Mouse (Mus musculus) myocyte (in vitro differentiated cells): ENCODE data around the gene 2700081O15Rik. TPM values are rescaled to one million over a fixed set of nuclear protein-coding genes. Genes with fewer than 3 reads are reported as not detected.
A peak's percentile ranks its signal among the peaks of the same experiment; 100 is the strongest.

Experiments
- H3K27me3 ChIP-seq: one replicate; pipeline ENCODE4 v1.6.1; 2011; ENCODE audit not compliant: control insufficient read depth, insufficient read depth, insufficient read length
- H3K36me3 ChIP-seq: one replicate; pipeline ENCODE4 v1.6.1; 2011; ENCODE audit not compliant: control insufficient read depth, insufficient read depth
- H3K4me2 ChIP-seq: one replicate; pipeline ENCODE4 v1.6.1; 2011; ENCODE audit warnings: low read depth, control low read depth
- H3K4me3 ChIP-seq: one replicate; pipeline ENCODE4 v1.5.1; 2011; ENCODE audit warnings: mild to moderate bottlenecking, control low read depth, moderate library complexity
- H3K79me2 ChIP-seq: one replicate; pipeline ENCODE4 v1.6.1; 2011; ENCODE audit not compliant: control insufficient read depth, insufficient read depth
- H3ac ChIP-seq: one replicate; pipeline ENCODE4 v1.6.1; 2011; ENCODE audit not compliant: control insufficient read depth, insufficient read length
- CEBPB ChIP-seq: IDR thresholded peaks from 2 replicates; pipeline ENCODE4 v1.6.1; 2011; ENCODE audit warnings: mild to moderate bottlenecking, moderate library complexity; ENCODE audit not compliant: poor library complexity, insufficient read depth, severe bottlenecking
- E2F4 ChIP-seq: IDR thresholded peaks from one replicate; pipeline ENCODE4 v1.6.1; 2011; ENCODE audit warnings: mild to moderate bottlenecking, control low read depth, moderate library complexity; ENCODE audit not compliant: insufficient read depth
- MAX ChIP-seq: IDR thresholded peaks from one replicate; pipeline ENCODE4 v1.6.1; 2011; ENCODE audit warnings: low read depth, mild to moderate bottlenecking, control low read depth
- MYOD1 ChIP-seq, 3 experiments: IDR thresholded peaks; one replicate each; pipeline ENCODE4 v1.6.1; 2011; ENCODE audit warnings: control low read depth in 2 of 3, low read depth in 2 of 3, mild to moderate bottlenecking in 2 of 3, moderate library complexity in 1 of 3; ENCODE audit not compliant: insufficient read length in 2 of 3, control insufficient read depth in 1 of 3
- MYOG ChIP-seq, 3 experiments: IDR thresholded peaks; one replicate each; pipeline ENCODE4 v1.6.1; 2011; ENCODE audit warnings: control low read depth in 2 of 3, low read depth in 2 of 3, mild to moderate bottlenecking in 2 of 3; ENCODE audit not compliant: insufficient read length in 2 of 3, control insufficient read depth in 1 of 3, insufficient read depth in 1 of 3
- POLR2A ChIP-seq: IDR thresholded peaks from one replicate; pipeline ENCODE4 v1.6.1; 2011; ENCODE audit warnings: low read depth, mild to moderate bottlenecking, control low read depth, moderate library complexity; ENCODE audit not compliant: insufficient read length
- POLR2AphosphoS2 ChIP-seq: IDR thresholded peaks from one replicate; pipeline ENCODE4 v1.6.1; 2011; ENCODE audit warnings: low read depth, control low read depth; ENCODE audit not compliant: insufficient read length
- REST ChIP-seq: IDR thresholded peaks from one replicate; pipeline ENCODE4 v1.6.1; 2011; ENCODE audit warnings: mild to moderate bottlenecking, control low read depth, moderate library complexity; ENCODE audit not compliant: insufficient read depth, insufficient read length
- SRF ChIP-seq: IDR thresholded peaks from one replicate; pipeline ENCODE4 v1.6.1; 2011; ENCODE audit warnings: low read depth; ENCODE audit not compliant: control insufficient read depth, insufficient read length
- TCF12 ChIP-seq: IDR thresholded peaks from one replicate; pipeline ENCODE4 v1.6.1; 2011; ENCODE audit warnings: mild to moderate bottlenecking, control low read depth; ENCODE audit not compliant: poor library complexity, insufficient read depth, severe bottlenecking
- TCF3 ChIP-seq: IDR thresholded peaks from one replicate; pipeline ENCODE4 v1.6.1; 2011; ENCODE audit warnings: low read depth, control low read depth; ENCODE audit not compliant: insufficient read length
- USF1 ChIP-seq: IDR thresholded peaks from one replicate; pipeline ENCODE4 v1.6.1; 2011; ENCODE audit warnings: low read depth, mild to moderate bottlenecking, control low read depth, moderate library complexity
- polyA plus RNA-seq: library from polyadenylated mRNA; unstranded; fragments of >200 nt; fragmentation: generic; extraction: Trizol; gene quantifications from one replicate; pipeline ENCODE4 v1.2.1, GENCODE M21; 2012; ENCODE audit warnings: missing spikeins

2700081O15Rik gene
- polyA plus RNA-seq, 1 experiment: 16.9 TPM

DNA sequence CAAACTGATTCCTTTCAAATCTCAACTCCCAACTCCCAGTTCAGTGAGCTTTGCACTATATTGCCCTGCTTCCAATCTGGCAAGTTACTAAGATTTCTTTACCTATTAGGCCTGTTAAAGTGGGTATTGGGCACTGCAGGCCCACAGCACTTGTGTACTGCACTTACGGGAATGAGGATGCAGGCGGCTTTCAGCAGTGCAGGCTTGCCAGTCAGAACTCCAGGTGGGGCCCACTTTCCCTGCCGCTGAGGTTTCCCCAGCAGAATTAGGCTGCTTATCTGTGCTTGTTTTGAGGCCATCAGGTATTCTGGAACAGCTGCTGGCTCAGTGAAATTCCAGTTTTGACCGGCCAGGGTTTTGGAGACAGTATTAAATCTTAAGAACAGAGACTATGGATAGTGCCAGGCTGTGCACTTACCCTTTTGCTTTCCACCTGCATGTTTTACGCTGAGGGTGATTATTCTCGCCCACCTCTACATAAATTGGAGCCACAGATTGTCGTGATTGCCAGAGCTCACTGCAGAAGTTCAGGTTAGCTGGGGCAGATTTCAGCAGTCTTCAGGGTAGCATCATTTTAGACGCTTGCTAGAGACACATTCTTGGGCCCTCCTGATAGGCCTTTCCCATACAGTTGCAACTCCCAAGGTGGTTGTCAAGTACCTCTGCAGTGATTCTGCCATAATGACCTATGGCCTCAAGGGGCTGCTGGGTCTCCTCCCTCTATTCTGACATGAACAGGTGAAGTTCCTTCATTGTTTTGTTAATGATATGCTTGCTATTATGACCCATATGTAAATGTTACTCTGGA is 7.4 kb downstream of the 2700081O15Rik start:
- peaks cover 9% of the 10 kb centered on the region for H3K79me2 ChIP-seq
- TF ChIP-seq SRF (no peak), POLR2AphosphoS2 (peak; percentile 21)
- no peak overlapping the region for H3K4me2 ChIP-seq
- peaks cover 35% of the 10 kb centered on the region for H3K36me3 ChIP-seq
- no peaks in the 10 kb centered on the region for H3K27me3 ChIP-seq
- no peak overlapping the region for H3K4me3 ChIP-seq
- no peak overlapping the region for H3ac ChIP-seq

DNA sequence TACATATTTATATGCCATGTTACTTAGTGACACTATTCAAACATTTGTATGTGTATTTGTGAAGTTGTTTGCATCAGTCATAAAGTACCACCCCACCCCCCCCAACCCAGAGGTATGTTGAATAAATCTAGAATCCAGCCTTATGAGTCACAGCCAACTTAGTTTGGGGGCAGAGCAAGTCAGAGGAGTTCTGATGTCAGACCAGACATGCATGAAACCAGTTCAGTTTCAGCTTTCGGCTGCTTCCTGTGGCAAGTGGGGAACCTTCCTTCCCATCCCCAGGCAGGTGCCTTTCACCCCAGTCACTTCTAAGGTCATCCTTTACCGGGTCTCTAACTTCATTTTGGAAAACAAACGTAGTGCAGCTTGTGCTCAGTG is 8.0 kb downstream of the 2700081O15Rik start:
- Histone ChIP-seq H3ac (no peak overlapping the region), H3K79me2 (peaks cover 4% of the 10 kb centered on the region), H3K4me2 (no peak overlapping the region), H3K4me3 (no peak overlapping the region), H3K36me3 (peaks cover 38% of the 10 kb centered on the region), H3K27me3 (no peaks in the 10 kb centered on the region)
- no peak for TF ChIP-seq MYOG (IDR thresholded peaks at IDR 0.05; ENCODE audit: control insufficient read depth in 1 of 3, insufficient read depth in 1 of 3, insufficient read length in 2 of 3, low read depth in 2 of 3)
- no peak for TF ChIP-seq SRF
- peak; percentile 22 for TF ChIP-seq POLR2AphosphoS2
- no peak for TF ChIP-seq CEBPB

GRCm38 (mm10) chr19:7434887-7435286 is 17.5 kb downstream of the 2700081O15Rik start:
- TF ChIP-seq MAX (no peak), REST (no peak), USF1 (no peak), MYOD1 (IDR thresholded peaks at IDR 0.05; ENCODE audit: control insufficient read depth in 1 of 3, insufficient read length in 2 of 3, low read depth in 2 of 3) (no peak), CEBPB (no peak), TCF3 (no peak), POLR2AphosphoS2 (no peak), MYOG (IDR thresholded peaks at IDR 0.05; ENCODE audit: control insufficient read depth in 1 of 3, insufficient read depth in 1 of 3, insufficient read length in 2 of 3, low read depth in 2 of 3) (no peak), TCF12 (no peak), E2F4 (no peak), SRF (no peak), POLR2A (no peak)
- Histone ChIP-seq H3ac (no peak overlapping the region), H3K4me3 (no peak overlapping the region), H3K79me2 (no peaks in the 10 kb centered on the region), H3K36me3 (peaks cover 38% of the 10 kb centered on the region), H3K27me3 (no peaks in the 10 kb centered on the region), H3K4me2 (no peak overlapping the region)

- TF ChIP-seq MYOD1 (IDR thresholded peaks at IDR 0.05; ENCODE audit: control insufficient read depth in 1 of 3, insufficient read length in 2 of 3, low read depth in 2 of 3) (no peak), SRF (no peak), TCF3 (no peak), REST (no peak), POLR2AphosphoS2 (no peak), MYOG (IDR thresholded peaks at IDR 0.05; ENCODE audit: control insufficient read depth in 1 of 3, insufficient read depth in 1 of 3, insufficient read length in 2 of 3, low read depth in 2 of 3) (no peak), USF1 (no peak), CEBPB (no peak), E2F4 (no peak), TCF12 (no peak), POLR2A (no peak), MAX (no peak)
- H3K79me2 ChIP-seq: no peaks in the 10 kb centered on the region
- H3K36me3 ChIP-seq: peaks cover 26% of the 10 kb centered on the region
- no peak overlapping the region for H3K4me3 ChIP-seq
- no peak overlapping the region for H3K4me2 ChIP-seq
- H3K27me3 ChIP-seq: no peaks in the 10 kb centered on the region
- no peak overlapping the region for H3ac ChIP-seq
Observed at GRCm38 (mm10) chr19:7436061-7436970, 18.9 kb downstream of the 2700081O15Rik start.

DNA sequence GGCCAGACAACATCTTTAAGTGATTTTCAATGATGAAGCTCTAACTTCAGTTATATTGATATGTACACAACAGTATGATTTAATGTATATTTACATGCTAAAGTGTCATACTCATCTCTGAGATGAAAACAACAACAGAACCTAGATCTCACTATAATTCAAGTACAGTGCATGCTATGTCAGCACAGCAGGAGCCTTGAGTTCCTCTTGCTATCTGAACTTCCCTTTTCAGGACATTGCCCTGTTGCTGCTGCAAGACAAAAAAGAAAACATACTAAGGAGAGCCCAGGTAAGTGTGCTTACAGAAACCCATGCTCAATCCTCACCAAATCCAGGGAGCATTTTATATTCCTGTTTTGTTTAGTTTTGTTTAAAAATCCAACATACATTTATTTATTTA is 20.9 kb downstream of the 2700081O15Rik start:
- Histone ChIP-seq H3K27me3 (no peaks in the 10 kb centered on the region), H3ac (no peak overlapping the region), H3K4me3 (no peak overlapping the region), H3K4me2 (no peak overlapping the region), H3K36me3 (peaks cover 8% of the 10 kb centered on the region), H3K79me2 (no peaks in the 10 kb centered on the region)
- TF ChIP-seq TCF12: no peak
- TF ChIP-seq MAX: no peak
- TF ChIP-seq SRF: no peak
- no peak for TF ChIP-seq MYOG (IDR thresholded peaks at IDR 0.05; ENCODE audit: control insufficient read depth in 1 of 3, insufficient read depth in 1 of 3, insufficient read length in 2 of 3, low read depth in 2 of 3)
- TF ChIP-seq CEBPB: no peak
